Mouse (Mus musculus): Measurements from ENCODE around the gene Trim2. TPM values are rescaled to one million over a fixed set of nuclear protein-coding genes. Genes with fewer than 3 reads are reported as not detected.

Trim2 gene
- polyA plus RNA-seq, 1 experiment from 2014 or later: 7.9 TPM

GRCm38 (mm10) chr3:84302273-84302672 is 4.4 kb downstream of the Trim2 start:
- 20% methylated on average over 4 of the region's 4 CpGs for WGBS
- peaks cover 35% of the 10 kb centered on the region for H3K27me3 ChIP-seq
- ATAC-seq (replicated peaks; ENCODE audit: insufficient number of reproducible peaks, insufficient read depth, low FRiP score, low read depth): no peak

GRCm38 (mm10) chr3:84301674-84302073 is 5.0 kb downstream of the Trim2 start:
- H3K9me3 ChIP-seq (replicated peaks): no peaks in the 10 kb centered on the region
- 84% methylated on average over 4 of the region's 4 CpGs for WGBS
- H3K27me3 ChIP-seq: peaks cover 35% of the 10 kb centered on the region
- no peaks in the 10 kb centered on the region for H3K36me3 ChIP-seq
- no peak overlapping the region for H3K9ac ChIP-seq
- H3K4me1 ChIP-seq (replicated peaks): peaks cover 16% of the 10 kb centered on the region
- H3K4me2 ChIP-seq: no peak overlapping the region
- no peak overlapping the region for H3K4me3 ChIP-seq
- ATAC-seq (replicated peaks; ENCODE audit: insufficient number of reproducible peaks, insufficient read depth, low FRiP score, low read depth): no peak
- H3K27ac ChIP-seq: no peak overlapping the region

More at GRCm38 (mm10) chr3:84302273-84302672, 4.4 kb downstream of the Trim2 start:
- no peaks in the 10 kb centered on the region for H3K36me3 ChIP-seq
- H3K9ac ChIP-seq: no peak overlapping the region
- no peaks in the 10 kb centered on the region for H3K9me3 ChIP-seq (replicated peaks)
- H3K27ac ChIP-seq: no peak overlapping the region
- no peak overlapping the region for H3K4me2 ChIP-seq
- peaks cover 16% of the 10 kb centered on the region for H3K4me1 ChIP-seq (replicated peaks)
- H3K4me3 ChIP-seq: no peak overlapping the region

GRCm38 (mm10) chr3:84298186-84298585 is 8.5 kb downstream of the Trim2 start:
- no peaks in the 10 kb centered on the region for H3K9me3 ChIP-seq (replicated peaks)
- no peak overlapping the region for H3K27ac ChIP-seq
- H3K36me3 ChIP-seq: no peaks in the 10 kb centered on the region
- H3K27me3 ChIP-seq: peaks cover under 1% of the 10 kb centered on the region
- no peaks in the 10 kb centered on the region for H3K4me1 ChIP-seq (replicated peaks)
- 51% methylated on average over 3 of the region's 3 CpGs for WGBS
- no peak overlapping the region for H3K9ac ChIP-seq
- no peak overlapping the region for H3K4me2 ChIP-seq
- H3K4me3 ChIP-seq: no peak overlapping the region
- no peak for ATAC-seq (replicated peaks; ENCODE audit: insufficient number of reproducible peaks, insufficient read depth, low FRiP score, low read depth)

GRCm38 (mm10) chr3:84296676-84297075 is 10.0 kb downstream of the Trim2 start:
- Histone ChIP-seq H3K27me3 (no peaks in the 10 kb centered on the region), H3K36me3 (no peaks in the 10 kb centered on the region), H3K27ac (no peak overlapping the region), H3K4me2 (no peak overlapping the region), H3K4me1 (replicated peaks) (no peaks in the 10 kb centered on the region), H3K9ac (no peak overlapping the region), H3K9me3 (replicated peaks) (no peaks in the 10 kb centered on the region), H3K4me3 (no peak overlapping the region)
- ATAC-seq (replicated peaks; ENCODE audit: insufficient number of reproducible peaks, insufficient read depth, low FRiP score, low read depth): no peak
- WGBS: 59% methylated on average over 2 of the region's 2 CpGs

- H3K27ac ChIP-seq: no peak overlapping the region
- 80% methylated on average over 9 of the region's 9 CpGs for WGBS
Measured at GRCm38 (mm10) chr3:84294734-84295133, 11.9 kb downstream of the Trim2 start.

GRCm38 (mm10) chr3:84293666-84294595 is 12.7 kb downstream of the Trim2 start:
- H3K27me3 ChIP-seq: no peaks in the 10 kb centered on the region
- H3K9ac ChIP-seq: no peak overlapping the region
- no peaks in the 10 kb centered on the region for H3K9me3 ChIP-seq (replicated peaks)
- H3K4me3 ChIP-seq: no peak overlapping the region
- no peak overlapping the region for H3K27ac ChIP-seq
- no peak for ATAC-seq (replicated peaks; ENCODE audit: insufficient number of reproducible peaks, insufficient read depth, low FRiP score, low read depth)
- WGBS: 83% methylated on average over 13 of the region's 13 CpGs
- no peak overlapping the region for H3K4me2 ChIP-seq
- no peaks in the 10 kb centered on the region for H3K36me3 ChIP-seq
- H3K4me1 ChIP-seq (replicated peaks): no peaks in the 10 kb centered on the region

More at GRCm38 (mm10) chr3:84294734-84295133, 11.9 kb downstream of the Trim2 start:
- no peaks in the 10 kb centered on the region for H3K36me3 ChIP-seq
- H3K4me2 ChIP-seq: no peak overlapping the region
- ATAC-seq (replicated peaks; ENCODE audit: insufficient number of reproducible peaks, insufficient read depth, low FRiP score, low read depth): no peak
- no peaks in the 10 kb centered on the region for H3K4me1 ChIP-seq (replicated peaks)
- no peak overlapping the region for H3K9ac ChIP-seq
- H3K9me3 ChIP-seq (replicated peaks): no peaks in the 10 kb centered on the region
- no peak overlapping the region for H3K4me3 ChIP-seq
- H3K27me3 ChIP-seq: no peaks in the 10 kb centered on the region

GRCm38 (mm10) chr3:84292238-84292637 is 14.4 kb downstream of the Trim2 start:
- WGBS: 81% methylated on average over 5 of the region's 5 CpGs
- ATAC-seq (replicated peaks; ENCODE audit: insufficient number of reproducible peaks, insufficient read depth, low FRiP score, low read depth): no peak
- Histone ChIP-seq H3K4me2 (no peak overlapping the region), H3K4me3 (no peak overlapping the region), H3K4me1 (replicated peaks) (no peaks in the 10 kb centered on the region), H3K27ac (no peak overlapping the region), H3K36me3 (no peaks in the 10 kb centered on the region), H3K27me3 (no peaks in the 10 kb centered on the region), H3K9me3 (replicated peaks) (no peaks in the 10 kb centered on the region), H3K9ac (no peak overlapping the region)

- no peaks in the 10 kb centered on the region for H3K9me3 ChIP-seq (replicated peaks)
- no peak overlapping the region for H3K27ac ChIP-seq
- 78% methylated on average over 4 of the region's 4 CpGs for WGBS
- no peaks in the 10 kb centered on the region for H3K36me3 ChIP-seq
- no peaks in the 10 kb centered on the region for H3K27me3 ChIP-seq
- peaks cover 2% of the 10 kb centered on the region for H3K4me1 ChIP-seq (replicated peaks)
- no peak overlapping the region for H3K9ac ChIP-seq
- no peak for ATAC-seq (replicated peaks; ENCODE audit: insufficient number of reproducible peaks, insufficient read depth, low FRiP score, low read depth)
- H3K4me2 ChIP-seq: no peak overlapping the region
- no peak overlapping the region for H3K4me3 ChIP-seq
Measured at GRCm38 (mm10) chr3:84288931-84289330, 17.7 kb downstream of the Trim2 start.

- H3K27me3 ChIP-seq: no peaks in the 10 kb centered on the region
- no peak overlapping the region for H3K9ac ChIP-seq
- H3K36me3 ChIP-seq: no peaks in the 10 kb centered on the region
- H3K9me3 ChIP-seq (replicated peaks): no peaks in the 10 kb centered on the region
- H3K4me1 ChIP-seq (replicated peaks): peaks cover 14% of the 10 kb centered on the region
- no peak overlapping the region for H3K27ac ChIP-seq
- no peak for ATAC-seq (replicated peaks; ENCODE audit: insufficient number of reproducible peaks, insufficient read depth, low FRiP score, low read depth)
- H3K4me3 ChIP-seq: no peak overlapping the region
- WGBS: 68% methylated on average over 3 of the region's 3 CpGs
- H3K4me2 ChIP-seq: no peak overlapping the region
Measured at GRCm38 (mm10) chr3:84287256-84287655, 19.4 kb downstream of the Trim2 start.

- Histone ChIP-seq H3K27ac (no peak overlapping the region), H3K4me2 (no peak overlapping the region), H3K4me3 (no peak overlapping the region), H3K27me3 (no peaks in the 10 kb centered on the region), H3K9ac (no peak overlapping the region), H3K9me3 (replicated peaks) (no peaks in the 10 kb centered on the region), H3K36me3 (no peaks in the 10 kb centered on the region), H3K4me1 (replicated peaks) (peaks cover 21% of the 10 kb centered on the region)
- ATAC-seq (replicated peaks; ENCODE audit: insufficient number of reproducible peaks, insufficient read depth, low FRiP score, low read depth): no peak
- 80% methylated on average over 5 of the region's 5 CpGs for WGBS
Measured at GRCm38 (mm10) chr3:84286311-84286710, 20.4 kb downstream of the Trim2 start.

GRCm38 (mm10) chr3:84284796-84285195 is 21.9 kb downstream of the Trim2 start:
- H3K9me3 ChIP-seq (replicated peaks): no peaks in the 10 kb centered on the region
- H3K4me2 ChIP-seq: no peak overlapping the region
- no peaks in the 10 kb centered on the region for H3K27me3 ChIP-seq
- H3K4me1 ChIP-seq (replicated peaks): peaks cover 21% of the 10 kb centered on the region
- no peak overlapping the region for H3K27ac ChIP-seq
- no peak overlapping the region for H3K9ac ChIP-seq
- 83% methylated on average over 3 of the region's 3 CpGs for WGBS
- no peak for ATAC-seq (replicated peaks; ENCODE audit: insufficient number of reproducible peaks, insufficient read depth, low FRiP score, low read depth)
- no peak overlapping the region for H3K4me3 ChIP-seq
- H3K36me3 ChIP-seq: no peaks in the 10 kb centered on the region

GRCm38 (mm10) chr3:84283524-84283923 is 23.2 kb downstream of the Trim2 start:
- ATAC-seq (replicated peaks; ENCODE audit: insufficient number of reproducible peaks, insufficient read depth, low FRiP score, low read depth): no peak
- no peaks in the 10 kb centered on the region for H3K27me3 ChIP-seq
- H3K36me3 ChIP-seq: no peaks in the 10 kb centered on the region
- no peak overlapping the region for H3K4me3 ChIP-seq
- H3K4me1 ChIP-seq (replicated peaks): peaks cover 25% of the 10 kb centered on the region
- no peak overlapping the region for H3K4me2 ChIP-seq
- WGBS: 35% methylated on average over 8 of the region's 8 CpGs
- H3K9me3 ChIP-seq (replicated peaks): no peaks in the 10 kb centered on the region
- H3K9ac ChIP-seq: no peak overlapping the region
- H3K27ac ChIP-seq: peak overlapping the region; percentile 60
